Mouse (Mus musculus): ENCODE results near the gene Klf2. TPM values are rescaled to one million over a fixed set of nuclear protein-coding genes. Genes with fewer than 3 reads are reported as not detected.

Klf2 gene
- total RNA-seq, 4 experiments from 2014 or later = 40.3 to 74.6 (median 52.7) TPM

DNA sequence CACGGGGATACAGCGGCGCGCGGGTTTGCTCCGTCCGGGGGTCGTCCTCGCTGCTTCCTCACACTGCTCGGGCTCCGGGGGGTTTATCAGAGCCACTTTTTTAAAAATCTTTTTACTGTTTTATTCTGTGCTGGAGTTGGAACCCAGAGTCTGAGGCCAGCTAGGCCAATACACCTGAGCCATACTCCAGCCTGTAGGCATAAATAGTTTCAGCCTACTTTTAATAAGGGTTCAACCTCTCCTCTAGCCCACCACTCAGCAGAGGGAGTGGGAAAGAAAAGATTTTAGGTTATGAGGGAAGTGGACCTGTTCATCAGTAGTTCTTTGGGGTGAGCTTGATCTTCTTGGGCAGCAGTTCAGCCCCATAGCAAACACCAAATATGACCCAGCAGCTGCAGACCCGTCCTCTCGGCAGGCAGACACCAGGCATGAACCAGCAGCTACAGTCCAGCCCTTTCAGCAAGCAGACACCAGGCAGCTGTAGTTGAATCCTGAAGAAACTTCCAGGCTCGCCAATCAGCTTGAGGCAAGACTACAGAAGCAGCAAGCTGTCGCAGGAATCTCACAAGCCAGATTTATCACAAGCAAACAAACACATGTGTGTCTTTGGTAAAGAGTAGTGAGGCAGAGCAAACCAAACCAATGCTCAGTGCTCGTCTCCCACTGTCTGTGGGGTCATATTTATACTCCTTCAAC is 13.5 kb upstream of the Klf2 start, which contains the start of gene Gm10282:
Gm10282 (minus strand) TSS at position 51 of the 696 bp plus-strand sequence.
- no peak for DNase-seq (ENCODE audit: low spot score)

- DNase-seq (ENCODE audit: low spot score) = no peak
These were observed 11.9 kb upstream of the Klf2 start for GRCm38 (mm10) chr8:72306913-72307312.

GRCm38 (mm10) chr8:72308276-72308675 is 10.6 kb upstream of the Klf2 start:
- peak; percentile 78 for DNase-seq (ENCODE audit: low spot score)

DNA sequence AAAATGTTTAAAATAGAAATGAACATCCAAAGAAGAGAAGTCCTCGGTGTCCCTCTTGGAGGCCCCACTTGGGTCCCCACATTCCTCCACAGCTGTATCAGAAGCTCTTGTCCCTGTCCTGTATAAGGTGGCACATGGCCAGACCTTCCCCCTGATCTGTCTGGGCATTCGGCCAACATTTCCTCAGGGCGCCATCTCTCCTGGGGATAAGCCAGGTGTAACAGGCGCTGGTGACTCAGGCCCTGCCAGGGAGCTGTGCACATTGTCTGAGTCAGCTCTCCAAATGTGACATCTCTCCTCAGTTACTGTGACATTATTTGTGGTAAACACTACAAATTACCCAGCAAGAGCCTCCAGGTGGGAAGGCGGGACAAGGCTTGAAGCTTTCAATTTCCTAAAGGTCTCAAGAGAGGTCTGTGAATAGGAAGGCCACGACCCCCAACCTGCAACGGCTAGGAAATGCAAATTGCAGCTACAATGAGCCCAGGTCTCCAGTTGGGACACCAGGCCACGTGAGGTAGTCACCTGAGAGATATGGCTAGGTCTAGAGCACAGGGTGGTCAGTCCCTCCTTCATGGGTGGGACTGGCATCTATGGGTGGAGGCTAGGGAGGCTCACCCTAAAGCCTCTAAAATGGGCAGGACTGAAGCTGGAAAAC is 7.9 kb upstream of the Klf2 start:
- DNase-seq (ENCODE audit: low spot score) = peak; percentile 94

- no peak for DNase-seq (ENCODE audit: low spot score)
These were observed 5.8 kb upstream of the Klf2 start for GRCm38 (mm10) chr8:72312926-72313518.

DNA sequence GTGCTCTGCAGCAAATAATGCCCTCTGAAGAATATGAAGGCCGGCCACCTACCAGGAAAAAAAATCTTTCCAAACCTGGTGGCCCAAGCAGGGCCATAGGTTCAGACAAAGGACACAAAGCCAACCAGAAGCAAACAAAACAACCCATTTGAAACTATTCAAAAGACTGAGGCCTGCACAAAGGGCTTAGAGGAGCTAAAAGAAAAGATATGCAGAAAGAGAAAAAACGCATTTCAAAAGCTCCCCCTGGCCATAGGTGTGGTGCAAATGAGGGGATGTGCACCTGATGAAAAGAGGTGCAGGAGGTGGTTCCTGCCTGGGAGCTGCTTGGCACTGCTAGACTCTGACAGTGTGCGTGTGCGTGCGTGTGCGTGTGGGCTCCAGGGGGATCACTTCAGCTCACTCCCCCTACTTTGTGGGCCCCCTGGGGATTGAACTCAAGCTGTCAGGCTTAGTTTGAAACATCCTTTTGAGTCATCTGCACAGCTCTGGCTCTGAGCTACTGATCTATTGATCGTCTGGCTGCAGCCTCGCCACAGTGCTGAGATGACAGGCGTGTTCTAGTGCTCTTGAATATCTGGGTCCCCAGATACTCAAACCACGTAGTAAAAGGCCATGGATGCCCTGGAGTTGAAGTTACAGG is 2.7 kb upstream of the Klf2 start:
- DNase-seq (ENCODE audit: low spot score) = no peak

DNA sequence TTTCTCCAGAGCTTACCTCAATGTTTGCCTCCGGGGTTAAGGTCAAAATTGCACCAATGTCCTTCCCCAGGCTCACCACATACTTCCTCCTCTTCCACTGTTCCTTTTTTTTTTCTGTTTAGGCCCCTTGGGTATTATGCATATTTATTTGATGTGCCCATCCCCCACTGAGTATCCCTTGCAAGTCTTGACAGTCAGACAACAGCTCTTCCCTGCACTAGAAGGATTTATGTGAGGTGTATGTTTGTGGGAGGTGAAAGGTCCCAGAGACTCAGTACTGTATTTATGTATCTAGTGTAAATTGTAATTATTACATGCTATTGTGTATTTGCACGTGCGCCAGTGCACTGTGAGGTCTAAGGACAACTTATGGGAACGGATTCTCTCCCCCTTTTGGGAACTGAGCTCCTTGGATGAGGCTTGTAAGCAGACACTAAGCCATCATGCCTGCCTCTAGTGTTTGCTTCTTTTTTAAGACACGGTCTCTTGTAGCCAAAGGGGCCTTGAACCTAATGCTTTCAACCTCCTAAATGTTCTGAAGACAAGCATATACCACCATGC is 1.0 kb upstream of the Klf2 start:
- DNase-seq (ENCODE audit: low spot score) = no peak

GRCm38 (mm10) chr8:72319397-72319796 is 564 bp downstream of the Klf2 start:
- DNase-seq (ENCODE audit: low spot score) = no peak

GRCm38 (mm10) chr8:72319921-72320802 is 1.3 kb downstream of the Klf2 start:
- no peak for DNase-seq (ENCODE audit: low spot score)

DNA sequence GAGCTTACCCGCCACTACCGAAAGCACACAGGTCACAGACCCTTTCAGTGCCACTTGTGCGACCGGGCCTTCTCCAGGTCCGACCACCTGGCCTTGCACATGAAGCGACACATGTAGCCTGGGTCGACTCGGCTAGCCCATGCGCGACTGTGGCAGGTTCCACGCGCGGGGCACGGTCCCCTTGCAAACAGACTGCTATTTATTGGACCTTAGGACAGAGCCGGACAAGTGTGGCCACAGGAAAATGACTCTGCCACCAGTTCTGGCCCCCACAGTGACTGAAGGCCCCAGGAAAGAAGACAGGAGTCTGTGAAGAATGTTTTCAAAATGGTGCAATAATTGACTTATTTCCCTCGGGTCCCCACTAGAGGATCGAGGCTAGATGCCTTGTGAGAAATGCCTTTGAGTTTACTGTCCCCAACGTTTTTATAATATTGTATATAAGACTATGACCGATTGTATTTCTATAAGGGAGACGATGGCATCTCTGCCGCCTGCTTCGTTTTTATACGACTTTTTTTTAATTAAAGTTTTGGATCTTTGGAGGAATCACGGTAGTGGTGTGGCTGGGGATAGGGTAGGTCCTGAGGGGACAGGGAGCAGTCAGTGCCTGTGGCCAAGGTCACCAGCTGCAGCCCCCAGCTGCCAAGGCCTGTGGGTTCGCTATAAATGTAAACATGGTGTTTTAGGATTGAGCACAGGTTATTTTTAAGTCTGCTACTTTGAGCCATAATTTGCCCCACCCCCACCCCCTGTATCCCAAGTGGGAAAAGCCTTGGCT is 2.2 kb downstream of the Klf2 start:
- no peak for DNase-seq (ENCODE audit: low spot score)

DNA sequence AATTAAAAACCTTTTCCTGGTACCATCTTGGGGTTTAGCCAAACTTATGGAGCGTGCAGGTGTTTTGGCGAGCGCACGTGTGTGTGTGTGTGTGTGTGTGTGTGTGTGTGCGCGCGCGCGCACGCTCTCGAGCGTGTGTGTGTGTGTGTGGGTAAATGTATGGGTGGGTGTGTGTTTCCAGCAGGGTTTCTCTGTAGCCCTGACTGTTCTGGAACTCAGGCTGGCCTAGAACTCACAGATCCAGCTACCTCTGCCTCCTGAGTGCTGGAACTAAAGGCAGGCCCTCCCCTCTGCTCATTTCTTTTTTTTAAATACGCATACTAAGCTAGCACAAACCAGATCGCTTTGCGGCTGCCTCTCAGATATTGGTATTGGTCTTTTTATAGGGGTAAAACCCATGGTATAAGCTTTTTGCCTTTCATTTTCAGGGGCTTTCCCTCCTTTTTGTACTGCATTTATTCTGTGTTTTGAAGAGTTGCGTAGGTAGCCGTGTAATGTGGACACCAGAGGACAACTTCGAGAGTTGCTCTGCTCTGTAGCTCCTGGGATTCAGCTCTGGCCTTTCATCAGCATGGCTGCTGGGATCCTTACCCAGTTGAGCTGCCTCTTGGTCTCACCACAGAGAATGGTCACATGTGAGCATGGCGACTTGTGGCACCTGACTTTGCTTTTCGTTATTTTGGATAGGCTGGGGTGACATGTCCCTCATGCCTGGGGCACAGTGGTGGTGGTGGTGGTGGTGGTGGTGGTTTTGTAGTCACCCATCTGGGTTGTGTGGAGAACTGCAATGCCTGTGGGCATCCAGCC is 3.0 kb downstream of the Klf2 start:
- DNase-seq (ENCODE audit: low spot score) = no peak

- DNase-seq (ENCODE audit: low spot score) = no peak
These were observed 3.6 kb downstream of the Klf2 start for GRCm38 (mm10) chr8:72322471-72322889.

GRCm38 (mm10) chr8:72323131-72323725 is 4.4 kb downstream of the Klf2 start:
- DNase-seq (ENCODE audit: low spot score) = no peak

GRCm38 (mm10) chr8:72324036-72324706 is 5.3 kb downstream of the Klf2 start:
- no peak for DNase-seq (ENCODE audit: low spot score)

DNA sequence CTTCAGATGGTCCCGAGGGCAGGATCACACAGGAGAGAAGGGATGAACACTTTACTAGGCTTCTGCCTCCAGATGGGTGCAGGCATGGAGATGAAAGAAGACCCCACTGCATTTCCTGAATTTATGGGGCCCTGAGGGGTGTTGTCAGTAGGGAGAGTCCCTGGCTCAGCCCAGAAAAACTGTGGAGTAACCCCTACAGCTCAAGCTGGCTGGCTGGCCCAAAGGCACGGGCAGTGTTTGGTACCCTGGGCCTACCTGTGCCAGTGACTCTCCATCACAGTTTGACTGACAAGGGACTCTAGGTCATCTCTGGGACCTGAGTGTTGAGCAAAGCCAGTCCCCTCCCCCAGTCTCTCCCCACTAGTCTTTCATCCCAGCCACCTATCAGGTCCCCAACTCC is 5.9 kb downstream of the Klf2 start:
- DNase-seq (ENCODE audit: low spot score) = no peak

DNA sequence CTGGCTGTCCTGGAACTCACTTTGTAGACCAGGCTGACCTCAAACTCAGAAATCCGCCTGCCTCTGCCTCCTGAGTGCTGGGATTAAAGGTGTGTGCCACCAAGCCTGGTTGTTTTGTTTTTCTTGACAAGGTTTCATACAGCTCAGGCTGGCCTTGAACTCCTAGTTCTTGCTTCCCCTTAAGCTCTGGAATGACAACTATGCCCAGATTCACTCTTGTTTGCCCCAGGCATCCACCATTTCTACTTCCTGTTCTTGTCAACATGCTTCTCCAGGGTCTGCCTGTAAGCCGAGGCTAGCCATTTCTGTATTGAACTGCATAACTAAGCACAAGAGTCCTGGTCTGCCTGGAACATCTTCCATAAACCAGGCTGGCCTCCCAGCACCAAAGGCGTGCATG is 10.3 kb downstream of the Klf2 start:
- DNase-seq (ENCODE audit: low spot score) = no peak

- no peak for DNase-seq (ENCODE audit: low spot score)
These were observed 12.1 kb downstream of the Klf2 start for GRCm38 (mm10) chr8:72330806-72331516.

DNA sequence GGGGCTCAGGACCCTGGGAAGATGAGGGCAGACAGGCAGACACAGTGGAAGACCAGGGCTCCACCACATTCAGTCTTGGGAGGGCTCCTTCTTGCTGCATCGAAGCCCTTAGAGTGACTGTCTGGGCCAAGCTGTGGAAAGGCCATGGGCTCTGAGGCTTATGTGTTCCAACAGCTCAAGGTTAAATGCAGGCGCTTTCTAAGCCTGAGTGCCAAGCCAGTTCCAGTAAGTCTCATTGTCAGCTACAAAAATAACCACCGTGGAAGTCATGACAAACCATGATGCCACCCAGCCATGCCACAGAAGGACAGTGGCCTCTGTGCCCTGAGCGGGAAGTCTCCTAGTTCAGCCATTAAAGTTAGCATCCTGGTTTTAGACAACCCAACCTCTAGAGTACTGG is 12.8 kb downstream of the Klf2 start:
- DNase-seq (ENCODE audit: low spot score) = no peak
